Mouse (Mus musculus) common myeloid progenitor, adult 5-6 weeks (primary cell): Measurements from ENCODE around the gene Litaf. TPM values are rescaled to one million over a fixed set of nuclear protein-coding genes. Genes with fewer than 3 reads are reported as not detected.

Source experiments
- ATAC-seq: replicated peaks from 2 replicates; pipeline ENCODE4 v1.8.0; 2016; ENCODE audit warnings: low read depth, mild to moderate bottlenecking, moderate TSS enrichment, inconsistent platforms; ENCODE audit not compliant: poor library complexity, severe bottlenecking
- total RNA-seq: library from RNA; stranded (forward); fragments of 200-1000, 187-1606 nt; gene quantifications from 2 replicates; pipeline ENCODE4 v1.2.3, GENCODE M21; 2017

Gene Litaf
- total RNA-seq, 1 experiment from 2014 or later, result 18.4 TPM

DNA sequence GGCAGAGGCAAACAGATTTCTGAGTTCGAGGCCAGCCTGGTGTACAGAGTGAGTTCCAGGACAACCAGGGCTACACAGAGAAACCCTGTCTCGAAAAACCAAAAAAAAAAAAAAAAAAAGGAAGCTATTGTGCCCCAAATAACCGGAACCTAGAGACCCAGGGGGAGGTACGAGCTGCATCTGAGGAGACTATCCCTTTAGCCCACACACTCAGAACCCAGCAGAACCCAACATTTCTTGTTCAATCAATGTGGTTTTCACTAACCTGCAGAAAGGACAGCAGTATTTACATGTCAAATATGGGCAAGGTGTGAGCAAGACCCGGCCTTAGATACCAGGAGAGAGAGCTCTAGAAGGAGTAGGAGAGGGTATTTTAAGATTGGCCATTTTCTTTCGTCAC lies 98.9 kb downstream of the Litaf start:
- no peak for ATAC-seq

DNA sequence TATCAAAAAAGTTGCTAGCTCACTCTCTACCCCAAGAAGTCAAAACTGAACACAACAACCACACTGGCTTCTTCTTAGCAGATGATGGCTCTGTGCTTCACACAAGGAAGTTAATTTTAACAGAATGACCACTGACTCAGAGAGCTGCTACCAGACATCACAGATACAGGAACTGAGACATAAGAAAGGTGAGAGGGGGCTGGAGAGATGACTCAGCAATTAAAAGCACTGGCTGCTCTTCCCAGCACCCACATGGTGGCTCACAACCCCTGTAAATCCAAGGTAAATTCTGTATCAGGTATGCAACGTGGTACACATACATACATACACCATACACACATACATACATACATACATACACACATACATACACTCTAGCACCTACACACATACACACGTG lies 100.9 kb downstream of the Litaf start:
- 0 out of 2 replicates have a peak, but pooled peaks have one; percentile 26 for ATAC-seq

DNA sequence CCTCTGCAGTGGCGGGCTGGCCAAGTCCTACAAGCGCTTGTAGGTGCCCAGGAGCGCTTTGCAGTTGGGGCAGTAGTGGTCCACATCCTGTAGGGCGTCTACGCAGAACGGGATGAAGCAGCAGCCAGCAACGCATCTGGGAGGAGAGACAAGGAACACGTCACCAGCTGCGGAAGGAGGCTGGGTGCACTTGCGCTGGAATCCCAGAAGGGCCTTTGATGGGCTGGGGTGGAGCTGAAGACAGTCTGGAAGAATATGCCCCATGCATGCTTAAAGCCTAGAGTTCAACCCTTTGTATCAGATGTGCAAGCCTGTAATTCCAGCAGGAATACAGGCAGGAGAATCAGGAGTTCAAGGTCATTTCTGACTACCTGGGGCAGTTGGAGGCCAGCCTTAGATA lies 105.0 kb downstream of the Litaf start:
- ATAC-seq, result no peak

DNA sequence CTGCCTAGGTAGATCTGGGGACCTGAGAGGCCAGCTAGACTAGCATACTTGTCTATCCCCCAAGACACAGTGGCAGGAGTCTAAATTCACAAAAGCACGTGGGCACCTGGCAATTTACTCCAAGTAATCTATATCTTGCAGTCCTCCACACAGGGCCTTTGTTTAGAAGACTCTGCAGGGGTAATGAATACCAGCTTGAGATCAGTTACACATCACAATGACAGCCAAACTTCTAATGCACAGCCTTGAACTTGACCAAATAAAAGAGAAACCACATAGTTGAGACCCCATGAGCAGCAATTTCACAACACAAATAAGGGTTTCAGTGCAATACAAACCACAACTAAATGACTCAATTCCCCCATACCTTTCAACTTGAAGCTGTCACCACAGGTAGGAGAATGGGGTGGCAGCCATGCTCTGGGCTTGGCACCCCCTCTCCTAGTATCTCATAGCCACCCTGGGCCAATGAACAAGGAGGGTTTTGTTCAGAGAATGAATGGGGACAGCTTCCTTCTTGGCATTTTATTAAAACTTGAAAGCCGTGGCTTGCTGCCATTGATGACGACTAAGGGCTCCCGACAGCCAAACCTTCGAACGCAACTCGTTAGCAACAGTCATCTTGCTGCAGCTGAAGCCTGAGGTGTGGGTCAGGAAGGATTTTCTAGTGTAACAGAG lies 107.1 kb downstream of the Litaf start:
- ATAC-seq, result no peak; the same call in 1 of the 2 replicates

DNA sequence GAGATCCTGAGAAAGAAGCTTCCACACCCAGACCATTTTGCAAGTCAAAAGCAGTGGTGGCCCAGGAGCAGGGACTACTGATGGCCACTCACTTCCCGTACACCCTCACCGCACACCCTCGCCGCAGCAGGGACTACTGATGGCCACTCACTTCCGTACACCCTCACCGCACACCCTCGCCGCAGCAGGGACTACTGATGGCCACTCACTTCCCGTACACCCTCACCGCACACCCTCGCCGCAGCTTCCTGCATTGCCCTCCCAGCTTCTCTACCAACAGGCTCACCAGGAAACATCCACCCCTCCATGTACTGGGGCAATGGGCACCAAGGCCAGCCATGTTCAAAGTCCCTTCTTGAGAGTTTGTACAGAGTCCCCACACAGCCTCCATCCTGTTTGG lies 107.7 kb downstream of the Litaf start:
- ATAC-seq, result peak; percentile 91

DNA sequence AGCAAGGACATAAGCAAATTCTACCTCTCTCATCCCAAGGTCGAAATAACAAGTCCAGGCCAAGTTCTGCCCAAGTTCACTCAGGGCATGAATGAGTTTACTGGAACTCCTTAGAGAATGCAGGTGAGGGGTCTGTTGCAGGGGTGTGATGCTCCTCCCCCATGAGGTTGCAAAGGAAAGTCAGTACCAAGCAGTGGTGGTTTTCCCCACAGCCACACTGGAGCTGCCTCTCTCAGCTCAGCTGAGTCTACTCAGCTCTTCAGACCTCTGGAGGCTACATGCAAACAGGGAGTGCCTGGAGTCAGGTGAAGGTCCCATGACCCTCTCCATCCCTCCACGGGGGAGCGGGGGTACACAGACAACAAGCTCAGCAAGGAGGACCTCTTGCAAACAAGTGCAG lies 108.2 kb downstream of the Litaf start:
- no peak for ATAC-seq

DNA sequence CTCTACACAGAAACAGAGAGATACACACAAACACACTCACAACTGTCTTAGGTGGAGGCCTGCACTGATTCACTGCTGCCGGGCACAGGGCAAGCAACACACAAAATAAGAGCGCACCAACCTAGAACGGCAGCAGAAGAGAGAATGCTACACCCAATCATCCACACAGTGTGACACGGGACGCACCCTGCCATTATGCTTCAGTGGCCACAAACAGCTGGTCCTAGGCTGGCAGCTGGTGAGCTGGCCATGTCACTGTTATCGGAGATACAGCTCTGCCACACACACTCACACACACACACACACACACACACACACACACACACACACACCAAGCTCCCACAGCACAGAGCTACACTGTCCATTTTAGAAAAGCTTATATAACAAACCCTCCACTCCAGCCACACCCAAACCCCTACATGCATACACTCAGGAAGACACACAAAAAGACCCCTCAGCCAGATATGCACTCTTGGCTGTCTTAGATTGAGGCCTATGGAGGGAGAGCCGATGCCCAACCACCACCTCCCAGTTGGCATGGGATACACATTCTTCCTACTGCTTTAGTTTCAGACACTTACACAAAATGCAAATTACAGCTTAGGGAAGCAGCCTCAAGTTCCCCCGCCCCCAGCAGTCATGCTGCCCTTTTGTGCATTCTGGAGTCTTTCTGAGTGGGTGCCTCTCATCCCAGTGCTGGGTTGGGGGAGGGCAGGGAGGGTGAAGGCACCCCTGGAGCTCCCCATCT lies 108.8 kb downstream of the Litaf start:
- no peak for ATAC-seq

DNA sequence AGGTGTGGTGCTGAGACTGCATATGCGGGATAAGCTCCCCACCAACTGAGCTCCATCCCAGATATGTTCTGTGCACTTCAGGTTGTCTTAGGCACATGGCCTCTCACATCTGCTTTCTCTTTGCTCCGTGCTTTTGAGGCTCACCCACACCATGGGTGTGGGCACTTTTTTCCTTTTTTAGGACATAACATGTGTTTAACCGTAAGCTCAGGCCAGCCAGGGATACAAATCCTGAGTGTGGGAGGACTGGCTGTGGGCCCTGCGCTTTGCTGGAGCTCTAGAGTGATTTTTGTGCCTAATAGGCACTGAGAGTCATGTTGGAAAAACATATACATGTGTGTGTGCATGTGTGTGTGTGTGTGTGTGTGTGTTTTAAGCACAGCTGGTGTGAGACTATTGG lies 110.9 kb downstream of the Litaf start:
- ATAC-seq, result no peak

DNA sequence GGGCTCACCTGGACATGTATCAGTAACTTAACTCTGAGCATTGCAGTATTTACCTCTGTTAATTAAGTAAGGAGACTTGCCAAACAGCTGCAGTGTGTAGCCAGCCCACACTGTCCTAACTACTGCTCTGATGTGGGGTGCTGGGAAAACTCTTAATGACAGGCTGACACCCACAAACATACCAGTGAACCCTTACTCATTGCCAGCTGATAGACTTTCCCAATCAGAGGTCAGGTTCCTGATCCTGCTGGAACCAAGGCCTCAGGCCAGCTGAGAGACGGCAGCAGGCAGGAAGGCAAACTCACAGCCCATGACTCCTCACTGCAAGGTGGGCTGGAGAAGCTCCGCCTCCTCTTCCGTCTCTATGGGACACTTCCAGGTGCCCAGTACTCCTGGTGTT lies 113.1 kb downstream of the Litaf start:
- ATAC-seq, result no peak

DNA sequence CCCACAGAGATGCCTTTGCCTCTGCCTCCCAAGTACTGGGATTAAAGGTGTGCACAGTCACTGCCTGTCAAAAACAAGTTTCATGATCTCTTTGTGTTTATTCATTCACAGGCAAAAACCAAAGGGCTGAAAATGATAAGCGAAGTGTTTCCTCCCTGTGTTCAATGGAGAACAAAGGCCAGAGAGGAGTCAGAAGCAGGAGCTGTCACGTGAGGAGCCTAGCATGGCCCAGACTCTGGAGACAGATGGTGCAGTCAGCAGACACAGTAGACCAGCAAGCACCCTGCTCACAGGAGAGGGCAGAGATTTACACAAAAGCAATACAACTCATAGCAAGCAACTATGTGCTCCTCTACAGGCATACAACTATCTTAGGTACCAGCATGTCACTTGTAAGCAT lies 113.9 kb downstream of the Litaf start:
- ATAC-seq, result no peak

DNA sequence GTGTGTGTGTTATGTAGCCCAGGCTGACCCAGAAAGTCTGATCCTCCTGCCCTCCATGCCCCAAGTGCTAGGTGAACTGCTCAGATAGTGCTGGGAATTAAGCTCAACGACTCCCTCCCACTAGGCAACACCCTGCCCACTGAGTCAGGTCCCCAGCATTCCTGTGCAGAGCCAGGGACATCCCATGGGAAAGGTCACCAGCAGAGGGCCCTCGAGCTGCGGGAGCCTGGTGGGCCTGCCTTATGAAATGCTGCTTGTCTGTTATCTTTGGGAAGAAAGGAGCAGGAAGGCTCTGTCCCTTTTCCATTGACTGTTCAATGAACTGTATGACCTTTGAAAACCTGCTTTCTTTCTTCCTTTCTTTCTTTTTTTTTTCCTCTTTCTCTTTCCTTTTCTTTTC lies 114.4 kb downstream of the Litaf start:
- no peak for ATAC-seq

DNA sequence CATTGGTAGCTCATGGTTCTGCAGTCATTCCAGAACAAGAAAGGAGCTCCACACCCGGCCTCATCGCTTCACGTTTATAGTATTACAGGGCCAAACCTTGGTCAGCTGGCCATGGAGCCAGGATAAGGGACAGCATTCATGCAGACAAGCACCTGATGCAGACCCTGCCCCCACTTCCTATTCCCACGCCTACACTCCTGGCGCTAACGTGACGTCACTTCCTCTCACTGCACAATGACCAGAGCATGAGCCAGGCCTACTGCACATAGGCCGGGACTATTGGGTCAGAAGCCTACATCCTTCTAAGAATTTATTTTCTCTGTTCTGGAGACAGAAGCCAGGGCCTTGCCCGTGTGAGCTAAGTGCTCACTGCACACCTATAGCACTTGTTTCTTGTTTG lies 115.4 kb downstream of the Litaf start:
- no peak for ATAC-seq

DNA sequence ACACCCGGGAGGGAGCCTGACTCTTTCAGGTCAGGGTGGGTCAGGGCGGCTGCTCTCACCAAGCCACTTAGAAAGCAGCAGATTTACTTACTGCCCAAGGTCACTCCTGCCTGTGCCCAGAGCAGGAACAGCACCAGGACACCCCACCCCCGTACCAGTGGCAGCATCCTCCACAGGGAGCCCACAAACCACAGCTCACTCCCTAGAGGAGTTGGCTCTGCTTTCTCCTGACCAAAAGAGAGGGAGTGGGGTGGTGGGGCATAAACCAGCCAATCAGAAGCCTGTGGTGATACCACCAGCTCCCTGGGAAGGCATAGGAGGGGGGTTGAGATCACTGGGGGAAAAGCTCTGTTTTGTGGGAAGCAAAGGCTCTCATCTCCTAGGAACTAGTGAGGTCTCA lies 118.2 kb downstream of the Litaf start:
- peak; percentile 61 for ATAC-seq

DNA sequence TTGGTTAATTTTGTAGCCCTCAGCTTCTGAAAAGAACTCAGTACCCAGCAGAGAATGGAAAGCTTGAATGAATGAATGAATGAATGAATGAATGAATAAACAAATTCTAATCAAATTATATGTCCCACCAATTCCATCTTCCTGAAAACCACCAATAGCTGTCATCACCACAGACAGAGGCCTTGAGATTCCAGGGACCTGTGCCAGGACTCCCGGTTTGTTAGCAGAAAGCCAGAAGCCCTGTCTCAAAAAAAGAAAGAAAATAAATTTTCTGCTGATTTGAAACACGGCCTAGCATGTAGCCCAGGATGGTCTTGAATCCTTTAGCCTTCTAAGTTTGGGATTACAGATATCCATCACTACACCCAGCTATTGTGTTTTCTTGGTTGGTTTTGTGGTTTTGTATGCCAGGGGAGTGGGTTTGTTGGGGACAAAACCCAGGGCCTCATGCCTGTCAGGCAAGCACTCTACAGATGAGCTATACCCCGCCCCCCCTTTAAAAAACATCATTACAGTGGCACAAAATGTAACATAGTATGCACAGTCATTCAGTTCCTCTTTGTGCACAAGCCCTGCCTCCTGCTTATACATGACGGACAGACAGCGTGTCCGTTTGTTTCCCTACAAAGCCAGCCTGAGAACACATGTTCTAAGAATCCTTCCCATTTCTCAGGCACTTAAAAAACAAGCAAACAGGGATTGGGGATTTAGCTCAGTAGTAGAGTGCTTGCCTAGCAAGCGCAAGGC lies 120.4 kb downstream of the Litaf start:
- ATAC-seq, result peak; percentile 82

DNA sequence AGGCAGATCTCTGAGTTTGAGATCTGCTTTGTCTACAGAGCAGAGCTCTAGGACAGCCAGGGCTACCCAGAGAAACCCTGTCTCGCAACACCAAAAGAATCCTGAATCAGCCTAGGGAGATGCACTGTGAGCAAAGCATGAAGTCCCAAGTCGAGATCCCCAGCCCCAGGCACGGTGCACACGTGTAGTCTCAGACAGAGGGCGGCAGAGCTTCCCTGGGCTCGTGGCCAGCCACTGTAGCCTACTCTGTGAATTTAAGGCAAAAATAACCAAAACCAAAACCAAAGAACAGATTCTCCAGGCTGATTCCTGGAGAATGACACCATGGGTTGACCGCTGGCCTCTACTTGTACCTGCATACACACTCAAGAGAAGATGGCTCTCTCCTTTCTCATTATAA lies 121.4 kb downstream of the Litaf start:
- ATAC-seq, result no peak

DNA sequence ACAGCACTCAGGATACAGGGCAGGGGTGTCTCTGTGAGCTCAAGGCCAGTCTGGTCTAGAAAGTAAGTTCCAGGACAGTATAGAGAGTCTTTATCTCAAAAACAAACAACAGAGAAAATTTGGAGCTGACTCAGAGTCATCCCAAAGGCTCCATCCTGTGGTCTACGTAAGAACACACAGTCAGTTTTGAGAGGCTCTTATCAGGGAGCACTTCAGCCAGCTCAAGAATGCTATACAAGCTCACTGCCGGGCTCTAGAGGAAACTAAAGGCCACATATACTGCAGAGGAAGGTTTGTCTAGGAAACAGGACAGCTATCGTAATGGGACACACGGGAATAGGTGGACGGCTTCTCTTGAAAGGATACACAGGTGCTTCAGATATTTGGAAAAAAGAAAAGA lies 122.7 kb downstream of the Litaf start:
- ATAC-seq, result peak; percentile 27; the same call in 1 of the 2 replicates

DNA sequence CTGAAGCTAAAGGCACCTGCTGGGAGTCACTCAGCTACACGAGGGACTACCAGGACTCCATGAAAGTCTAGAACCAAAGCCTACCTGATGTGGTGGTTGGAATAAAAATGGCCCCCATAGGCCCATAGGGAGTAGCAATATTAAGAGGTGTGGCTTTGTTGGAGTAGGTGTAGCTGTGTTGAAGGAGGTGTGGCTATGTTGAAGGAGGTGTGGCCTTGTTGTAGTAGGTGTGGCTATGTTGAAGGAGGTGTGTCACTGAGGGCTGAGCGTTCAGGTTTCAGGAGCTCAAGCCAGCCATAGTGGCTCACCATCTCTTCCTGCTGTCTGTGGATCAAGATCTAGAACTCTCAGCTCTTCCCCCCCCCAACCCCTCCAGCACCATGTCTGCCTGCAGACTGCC lies 125.3 kb downstream of the Litaf start:
- no peak for ATAC-seq

DNA sequence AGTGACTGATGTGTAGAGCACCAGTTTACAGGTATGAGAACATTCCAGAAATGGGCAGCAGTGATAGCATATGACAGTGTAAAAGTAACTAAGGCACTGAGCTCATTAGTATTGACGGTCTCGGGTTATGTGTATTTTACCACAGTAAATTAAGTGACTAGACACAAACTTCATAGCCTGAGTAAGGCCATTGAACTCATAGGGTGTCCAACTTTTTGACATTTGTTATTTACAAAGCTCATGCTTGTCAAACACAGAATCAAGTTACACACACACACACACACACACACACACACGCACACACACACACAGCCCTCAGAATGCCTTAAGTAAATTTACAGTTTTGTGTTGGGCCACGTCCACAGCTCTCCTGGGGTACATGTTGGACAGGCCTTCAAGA lies 126.0 kb downstream of the Litaf start:
- no peak for ATAC-seq

DNA sequence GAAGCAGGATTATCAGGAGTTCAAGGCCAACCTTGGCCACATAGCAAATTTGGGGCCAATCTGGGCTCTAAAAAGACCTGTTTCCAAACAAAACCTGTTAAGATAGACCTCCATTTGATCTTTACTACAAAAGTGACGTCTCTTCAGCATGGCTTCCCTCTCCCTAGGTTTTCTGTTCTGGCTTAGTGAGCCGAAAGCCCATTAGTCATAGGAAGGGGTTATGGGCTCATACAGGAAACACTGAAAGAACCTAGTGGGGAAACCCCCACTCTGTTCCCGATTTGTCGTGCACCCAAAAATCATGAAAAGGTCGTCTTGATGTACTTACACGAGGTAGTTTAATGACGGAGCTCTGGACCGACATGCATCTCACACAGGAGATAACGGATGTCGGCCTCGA lies 128.5 kb downstream of the Litaf start:
- ATAC-seq, result no peak

DNA sequence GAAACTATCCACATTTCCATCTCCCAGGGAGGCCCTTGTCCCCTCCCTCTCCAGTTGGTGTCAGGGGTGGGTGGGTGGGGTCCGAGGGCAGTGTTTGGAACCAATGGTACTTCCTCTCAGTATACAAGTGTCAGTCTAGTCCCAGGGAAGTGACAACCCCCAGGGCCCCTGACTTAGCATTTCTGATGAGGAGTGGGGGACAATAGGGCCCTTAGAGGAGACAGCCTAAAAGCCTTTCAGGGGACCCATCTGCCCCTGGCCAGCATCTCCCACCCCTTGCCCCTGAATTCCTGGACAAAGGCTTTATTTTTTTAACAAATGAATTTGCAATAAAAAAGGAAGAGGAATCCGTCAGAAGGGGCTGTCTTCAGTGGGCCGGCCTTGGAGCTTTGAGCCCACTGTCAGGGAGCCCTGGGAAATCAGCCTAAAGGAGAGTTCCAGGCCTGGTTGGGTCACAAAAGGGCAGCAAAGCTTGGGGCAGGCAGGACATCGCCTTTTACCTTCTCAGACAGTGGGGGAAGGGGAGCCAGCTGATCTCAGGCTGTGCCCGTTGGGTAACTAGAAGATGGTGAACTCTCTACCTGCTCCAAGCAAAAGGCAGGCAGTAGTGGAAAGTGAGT lies 129.1 kb downstream of the Litaf start:
- no peak for ATAC-seq

DNA sequence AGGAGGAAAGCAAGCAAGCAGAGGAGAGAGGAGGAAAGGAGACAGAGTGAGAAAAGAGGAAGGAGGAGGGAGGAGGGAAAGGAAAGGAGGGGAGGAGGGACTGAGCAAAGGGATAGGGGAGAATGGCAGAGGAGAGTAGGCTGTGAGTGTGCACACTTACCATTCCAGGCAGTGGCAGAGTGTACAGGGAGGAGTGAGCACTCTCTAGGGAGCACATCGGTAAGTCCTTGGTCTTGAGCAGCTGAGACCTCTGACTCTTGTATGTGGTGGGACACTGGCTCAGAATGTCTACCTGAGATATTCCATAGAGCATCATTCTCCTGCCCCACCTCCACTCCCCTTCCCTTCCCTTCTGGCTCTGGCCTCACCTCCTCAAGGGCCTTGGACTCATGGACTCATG lies 131.9 kb downstream of the Litaf start:
- ATAC-seq, result no peak
